Mouse (Mus musculus): ENCODE measurements at regions not wholly inside any gene's neighbourhood (a gene's known extent, or its start where the extent isn't known, plus 50 kb on each side); places are given as distances from the start of the nearest gene placed in this dataset.

- peak; percentile 9 for DNase-seq
These were observed 465.8 kb downstream of the Tmem182 start for GRCm38 (mm10) chr1:41271111-41271730.

DNA sequence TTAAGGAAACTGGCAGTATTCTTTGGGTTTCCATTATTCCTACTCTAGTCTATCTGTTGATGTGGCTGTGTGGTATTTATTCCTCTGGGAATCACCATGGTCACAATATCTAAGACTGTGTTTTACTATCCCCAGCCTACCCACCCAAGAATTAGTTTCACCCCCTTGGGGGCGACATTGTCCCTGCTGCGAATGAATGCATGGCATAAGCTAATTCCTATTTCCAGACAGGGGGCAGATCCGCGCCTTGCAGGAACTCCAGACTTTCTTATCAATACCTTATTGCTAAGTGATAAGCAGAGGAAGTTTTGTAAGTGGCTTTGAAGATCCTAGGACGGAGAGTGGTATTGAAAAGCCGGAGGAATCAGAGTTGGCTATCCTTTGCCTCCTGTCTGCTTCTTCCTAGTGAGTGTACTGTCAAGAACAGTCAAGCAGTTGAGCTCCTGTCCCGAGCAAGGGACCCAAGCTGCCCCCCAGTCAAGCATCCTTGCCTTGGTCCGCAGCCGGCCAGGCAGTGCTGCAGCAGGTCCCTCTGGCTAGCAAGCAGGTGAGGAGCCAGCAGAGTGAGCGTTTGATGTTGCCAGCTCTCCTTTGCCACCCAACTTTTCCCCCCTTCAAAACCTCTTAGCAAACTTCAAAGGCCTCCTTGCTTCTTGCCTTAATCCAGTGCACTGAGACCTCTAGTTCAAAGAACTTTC lies 469.3 kb downstream of the Tmem182 start:
- peak; percentile 43 for DNase-seq

GRCm38 (mm10) chr1:41275271-41275624 lies 469.8 kb downstream of the Tmem182 start:
- no peak for DNase-seq

DNA sequence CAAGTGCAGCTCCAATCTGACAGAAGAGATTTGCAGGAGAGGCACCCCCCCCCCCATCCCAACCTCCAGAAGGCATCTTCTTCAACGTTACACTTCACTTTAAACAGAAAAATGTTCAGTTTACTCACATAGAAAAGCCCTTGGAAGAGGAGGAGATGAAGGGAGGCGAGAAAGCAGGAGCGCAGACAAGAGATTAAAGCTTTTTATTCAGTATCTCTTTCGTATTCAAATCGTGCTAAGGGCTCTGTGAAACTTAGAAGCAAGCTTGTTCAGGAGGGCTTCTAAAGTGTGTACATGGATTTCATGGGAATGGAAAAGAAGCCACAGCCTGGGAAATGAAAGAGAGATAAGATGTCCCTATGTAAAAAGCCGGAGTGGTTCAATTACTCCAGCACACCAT lies 470.2 kb downstream of the Tmem182 start:
- no peak for DNase-seq

DNA sequence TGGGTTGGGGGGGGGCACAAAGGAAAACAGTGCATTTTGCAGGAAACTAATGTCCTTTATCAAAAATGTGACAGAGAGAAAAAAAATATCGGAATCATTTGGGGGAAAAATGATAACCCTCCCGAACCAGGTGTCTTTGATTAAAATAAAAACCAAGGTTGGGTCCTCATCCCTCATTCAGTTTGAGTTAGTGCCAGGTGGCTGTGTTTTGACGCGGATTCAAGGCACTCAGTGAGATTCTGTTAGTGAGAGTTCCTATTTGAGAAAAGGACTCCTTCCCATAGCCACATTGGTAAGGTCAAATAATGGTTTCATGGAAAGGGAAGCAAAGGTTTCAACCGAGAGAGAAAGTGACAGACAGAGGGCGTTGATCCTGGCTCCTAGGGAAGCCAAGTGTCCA lies 470.9 kb downstream of the Tmem182 start:
- no peak for DNase-seq

GRCm38 (mm10) chr1:41285221-41285620 lies 479.8 kb downstream of the Tmem182 start:
- DNase-seq, result no peak

- no peak for DNase-seq
These were observed 480.8 kb downstream of the Tmem182 start for GRCm38 (mm10) chr1:41286221-41286620.

DNA sequence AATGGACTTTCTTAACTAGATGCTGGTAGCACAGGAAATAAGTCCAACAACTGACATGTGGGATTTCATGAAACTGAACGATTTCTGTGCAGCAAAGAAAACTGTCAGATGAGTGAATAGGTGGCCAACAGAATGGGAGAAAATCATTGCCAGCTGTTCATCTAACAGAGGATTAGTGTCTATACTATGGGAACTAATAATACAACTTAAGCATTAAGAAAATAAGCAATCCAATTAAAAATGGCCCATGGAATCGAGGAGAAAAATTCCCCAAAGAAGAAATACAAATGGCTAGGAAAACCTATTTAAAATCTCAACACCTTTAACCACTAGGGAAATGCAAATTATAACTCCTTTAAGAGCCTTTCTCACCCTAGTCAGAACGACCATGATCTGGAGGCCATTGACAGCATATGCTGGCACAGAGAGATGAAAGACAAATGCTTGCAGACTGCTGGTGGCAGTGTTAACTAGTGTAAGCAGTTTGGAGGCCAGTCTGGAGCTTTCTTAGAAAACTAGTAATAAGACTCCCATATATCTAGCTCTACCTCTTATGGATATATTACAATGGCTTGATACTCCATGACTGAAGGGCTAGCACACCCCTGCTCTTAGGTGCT lies 521.6 kb downstream of the Tmem182 start:
- DNase-seq, result no peak

- no peak for DNase-seq
These were observed 544.7 kb downstream of the Tmem182 start for GRCm38 (mm10) chr1:41349798-41350758.

DNA sequence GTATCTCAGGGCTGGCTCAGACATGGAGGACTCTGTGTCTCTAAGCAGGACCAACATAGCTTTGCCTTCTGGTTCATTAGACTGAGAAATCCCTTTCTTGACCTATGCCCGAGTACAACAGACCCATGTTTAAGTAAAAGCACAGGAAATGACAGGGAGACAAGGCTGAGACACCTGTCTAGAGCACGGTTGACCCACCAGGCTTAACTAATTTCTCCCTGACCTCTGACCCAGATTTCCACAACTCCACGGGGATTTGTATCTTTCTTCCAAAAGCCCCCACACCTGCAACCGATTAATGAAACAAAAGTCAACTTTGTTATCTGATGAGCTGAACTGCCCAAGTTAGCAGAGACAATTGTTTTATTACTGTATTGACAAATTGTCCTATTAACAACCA lies 553.7 kb downstream of the Tmem182 start:
- DNase-seq, result no peak

DNA sequence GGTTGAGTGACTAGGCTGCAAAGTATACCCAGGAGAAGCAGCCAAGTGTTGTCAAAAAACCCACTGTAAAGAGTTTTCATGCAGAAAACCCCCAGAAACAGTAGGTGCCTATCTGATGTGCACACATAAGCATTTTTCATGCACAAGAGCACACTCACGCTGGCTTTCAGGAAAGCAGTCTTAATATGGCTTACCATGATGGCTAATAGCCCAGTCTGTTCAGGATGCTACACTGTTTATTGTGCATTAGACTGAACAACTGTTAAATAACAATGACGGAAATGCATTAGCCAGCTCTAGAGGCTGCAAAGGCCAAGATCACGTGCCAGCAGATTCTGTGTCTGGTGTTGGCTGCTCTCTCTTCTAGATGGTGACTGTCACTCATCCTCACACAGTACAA lies 556.1 kb downstream of the Tmem182 start:
- DNase-seq, result no peak

DNA sequence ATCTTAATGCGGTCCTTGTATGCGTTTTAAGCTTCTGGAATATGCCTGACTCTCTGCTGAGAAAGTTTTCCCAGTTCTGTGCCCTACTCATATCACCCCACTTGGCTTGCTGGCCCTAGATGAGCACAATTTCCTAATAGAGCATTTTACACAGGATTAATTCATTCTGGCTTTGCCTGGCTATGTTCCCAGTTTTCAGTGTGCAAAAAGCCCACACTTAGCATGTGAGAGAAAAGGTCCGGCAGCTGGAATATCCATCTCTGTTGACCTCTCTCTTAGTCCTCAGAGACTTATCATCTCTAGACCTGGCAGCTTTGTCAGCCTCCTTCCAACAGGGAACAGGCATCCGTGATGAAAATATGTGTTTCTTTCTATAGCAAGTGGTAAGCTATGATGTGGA lies 574.6 kb downstream of the Tmem182 start:
- DNase-seq, result no peak

DNA sequence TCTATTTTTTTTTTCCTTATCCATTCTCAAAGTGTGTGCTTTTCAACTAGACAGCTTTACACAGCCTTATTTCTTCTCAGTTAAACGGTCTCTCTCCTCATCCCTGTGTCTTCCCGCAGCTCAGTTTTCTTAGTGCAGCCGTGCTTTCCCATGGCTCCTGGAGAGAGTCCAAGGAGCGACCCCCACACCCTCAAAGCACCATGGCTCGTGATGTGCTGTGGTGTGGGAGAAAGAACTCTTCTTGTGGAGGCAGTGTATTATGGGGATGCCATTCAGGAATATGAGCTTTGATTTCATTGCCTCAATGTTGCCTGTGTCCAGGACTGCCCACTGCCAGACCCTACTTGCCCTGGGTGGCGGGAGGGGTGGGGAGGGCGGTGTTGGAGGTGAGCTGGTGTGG lies 576.1 kb downstream of the Tmem182 start:
- DNase-seq, result no peak

GRCm38 (mm10) chr1:41384731-41385130 lies 579.3 kb downstream of the Tmem182 start:
- DNase-seq, result no peak

GRCm38 (mm10) chr1:41386435-41386834 lies 581.0 kb downstream of the Tmem182 start:
- DNase-seq, result no peak

GRCm38 (mm10) chr1:41390102-41390884 lies 584.9 kb downstream of the Tmem182 start:
- peak; percentile 39 for DNase-seq

DNA sequence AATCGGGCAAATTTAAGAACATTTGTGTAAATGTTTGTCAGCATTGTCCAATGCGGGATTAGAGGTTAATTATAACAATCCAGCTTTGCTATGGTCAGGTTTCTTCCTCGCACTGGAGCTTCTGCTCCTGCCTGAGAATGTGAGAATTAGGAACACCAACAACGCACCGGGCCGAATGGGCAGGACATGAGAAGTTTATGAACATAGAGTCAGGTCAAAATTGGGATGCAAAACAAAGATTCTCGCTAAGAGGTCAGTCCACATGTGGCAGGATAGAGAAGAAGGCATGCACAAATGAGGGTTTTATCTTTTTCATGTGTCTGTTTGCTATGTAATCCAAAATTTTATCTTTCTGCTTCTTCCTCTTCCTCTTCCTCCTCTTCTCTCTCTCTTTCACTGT lies 585.7 kb downstream of the Tmem182 start:
- DNase-seq, result no peak

GRCm38 (mm10) chr1:41393287-41393686 lies 587.9 kb downstream of the Tmem182 start:
- no peak for DNase-seq

- no peak for DNase-seq
These were observed 589.7 kb downstream of the Tmem182 start for GRCm38 (mm10) chr1:41395081-41395480.

DNA sequence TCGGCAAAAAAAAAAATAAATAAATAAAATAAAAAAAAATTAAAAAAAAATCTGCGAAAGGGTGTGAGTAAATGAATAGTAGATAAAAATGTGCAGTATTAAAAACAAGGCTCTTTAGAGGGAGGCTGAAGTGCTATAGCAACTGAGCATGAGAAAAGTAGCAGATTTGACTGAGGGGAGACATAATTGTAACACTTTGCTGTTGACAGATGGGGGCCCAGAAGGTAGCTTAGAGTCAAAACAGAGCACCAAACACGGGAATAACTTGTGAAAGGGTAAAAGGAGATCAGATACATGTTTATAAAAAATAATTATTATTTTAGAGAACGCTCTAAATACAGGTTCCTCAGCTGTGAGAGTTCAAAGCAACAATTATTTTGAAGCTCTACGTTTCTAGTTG lies 605.1 kb downstream of the Tmem182 start:
- no peak for DNase-seq

GRCm38 (mm10) chr1:41411641-41412040 lies 606.2 kb downstream of the Tmem182 start:
- no peak for DNase-seq

DNA sequence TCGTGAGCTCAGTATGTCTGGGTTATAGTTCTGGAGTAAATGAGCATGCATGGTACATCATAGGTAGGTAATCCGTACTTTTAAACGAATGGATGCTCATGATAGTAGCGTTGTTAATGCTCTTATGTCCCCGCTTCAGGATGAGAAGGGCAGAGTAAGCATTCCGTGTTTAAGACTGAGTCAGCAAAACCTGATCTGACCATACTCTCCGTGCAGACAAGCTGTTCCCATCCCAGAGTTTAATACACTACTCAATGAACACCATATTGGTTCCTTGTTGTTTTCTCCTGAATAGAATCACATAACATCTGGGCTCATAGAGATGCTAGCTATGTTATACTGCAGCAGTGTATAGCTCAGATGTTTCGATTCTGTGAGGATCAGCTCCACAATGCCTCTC lies 606.7 kb downstream of the Tmem182 start:
- no peak for DNase-seq
